Mouse (Mus musculus) erythroblast, embryonic 14.5 days (primary cell): ENCODE data around the gene Prr29.

Experiments
- GATA1 ChIP-seq: IDR thresholded peaks from 2 replicates; pipeline ENCODE4 v1.6.1; 2012; ENCODE audit warnings: low read length, inconsistent platforms, mixed read lengths
- TAL1 ChIP-seq: IDR thresholded peaks from 3 replicates; pipeline ENCODE4 v1.6.1; 2012; ENCODE audit warnings: low read length, inconsistent platforms, mixed read lengths

GRCm38 (mm10) chr11:106426447-106426846 is 61.2 kb downstream of the Prr29 start:
- TF ChIP-seq TAL1 (no peak), GATA1 (no peak)
